Mouse (Mus musculus) urinary bladder, postnatal 4 days (tissue): Measurements from ENCODE around the gene Slc22a1.

ENCODE experiments used
- DNase-seq, 2 experiments: peaks; one replicate each; pipeline ENCODE4 v3.0.0; 2021 to 2022; ENCODE audit warnings: low spot score in 2 of 2

Gene Slc22a1

GRCm38 (mm10) chr17:12675646-12676045, at the start of gene Slc22a1:
Gene Slc22a1, minus strand, starts transcription at chr17:12675829.
- no peak for DNase-seq

GRCm38 (mm10) chr17:12724767-12725744, 49.4 kb upstream of the Slc22a1 start:
- peak in 1 of 2 experiments; percentile 51 for DNase-seq

GRCm38 (mm10) chr17:12723986-12724766, 48.5 kb upstream of the Slc22a1 start:
- DNase-seq, result no peak

- no peak for DNase-seq
Measured at GRCm38 (mm10) chr17:12722622-12723021, 47.0 kb upstream of the Slc22a1 start.

- DNase-seq, result no peak
Measured at GRCm38 (mm10) chr17:12721118-12721886, 45.7 kb upstream of the Slc22a1 start.

- no peak for DNase-seq
Measured at GRCm38 (mm10) chr17:12718251-12718650, 42.6 kb upstream of the Slc22a1 start.

GRCm38 (mm10) chr17:12717445-12717844, 41.8 kb upstream of the Slc22a1 start:
- no peak for DNase-seq

- DNase-seq, result no peak
Measured at GRCm38 (mm10) chr17:12715032-12715431, 39.4 kb upstream of the Slc22a1 start.

GRCm38 (mm10) chr17:12714080-12714561, 38.5 kb upstream of the Slc22a1 start:
- no peak for DNase-seq

- no peak for DNase-seq
Measured at GRCm38 (mm10) chr17:12712993-12713392, 37.4 kb upstream of the Slc22a1 start.

GRCm38 (mm10) chr17:12712191-12712590, 36.6 kb upstream of the Slc22a1 start:
- no peak for DNase-seq

- DNase-seq, result no peak
Measured at GRCm38 (mm10) chr17:12710976-12711375, 35.3 kb upstream of the Slc22a1 start.

- no peak for DNase-seq
Measured at GRCm38 (mm10) chr17:12710050-12710780, 34.6 kb upstream of the Slc22a1 start.

- DNase-seq, result no peak
Measured at GRCm38 (mm10) chr17:12708398-12708797, 32.8 kb upstream of the Slc22a1 start.

GRCm38 (mm10) chr17:12706590-12707049, 31.0 kb upstream of the Slc22a1 start:
- DNase-seq, result no peak

GRCm38 (mm10) chr17:12702901-12703300, 27.3 kb upstream of the Slc22a1 start:
- no peak for DNase-seq

GRCm38 (mm10) chr17:12700373-12700772, 24.7 kb upstream of the Slc22a1 start:
- DNase-seq, result no peak

- no peak for DNase-seq
Measured at GRCm38 (mm10) chr17:12691899-12692298, 16.3 kb upstream of the Slc22a1 start.

GRCm38 (mm10) chr17:12689537-12689936, 13.9 kb upstream of the Slc22a1 start:
- no peak for DNase-seq

- no peak for DNase-seq
Measured at GRCm38 (mm10) chr17:12688427-12689110, 12.9 kb upstream of the Slc22a1 start.
